Mouse (Mus musculus) activated CD4-positive, CD25-positive, alpha-beta regulatory T cell, adult 4 months (primary cell): ENCODE measurements around the gene Inafm1. TPM values are rescaled to one million over a fixed set of nuclear protein-coding genes. Genes with fewer than 3 reads are reported as not detected.
"Not testable (repeated sequence)": the region's sequence is repeated elsewhere in the genome, so short reads cannot be mapped to it uniquely, and the experiment has no call there.

Experiments used
- ATAC-seq: one replicate; pipeline ENCODE4 v1.8.0; 2017
- polyA plus RNA-seq, 2 experiments: library from polyadenylated mRNA; unstranded; fragments of 100-300 nt; shearing (Covaris generic); gene quantifications; one replicate each; pipeline ENCODE4 v1.2.1; 2017

Inafm1 gene
- polyA plus RNA-seq, 2 experiments from 2014 or later: 1.8 to 2.8 TPM

DNA sequence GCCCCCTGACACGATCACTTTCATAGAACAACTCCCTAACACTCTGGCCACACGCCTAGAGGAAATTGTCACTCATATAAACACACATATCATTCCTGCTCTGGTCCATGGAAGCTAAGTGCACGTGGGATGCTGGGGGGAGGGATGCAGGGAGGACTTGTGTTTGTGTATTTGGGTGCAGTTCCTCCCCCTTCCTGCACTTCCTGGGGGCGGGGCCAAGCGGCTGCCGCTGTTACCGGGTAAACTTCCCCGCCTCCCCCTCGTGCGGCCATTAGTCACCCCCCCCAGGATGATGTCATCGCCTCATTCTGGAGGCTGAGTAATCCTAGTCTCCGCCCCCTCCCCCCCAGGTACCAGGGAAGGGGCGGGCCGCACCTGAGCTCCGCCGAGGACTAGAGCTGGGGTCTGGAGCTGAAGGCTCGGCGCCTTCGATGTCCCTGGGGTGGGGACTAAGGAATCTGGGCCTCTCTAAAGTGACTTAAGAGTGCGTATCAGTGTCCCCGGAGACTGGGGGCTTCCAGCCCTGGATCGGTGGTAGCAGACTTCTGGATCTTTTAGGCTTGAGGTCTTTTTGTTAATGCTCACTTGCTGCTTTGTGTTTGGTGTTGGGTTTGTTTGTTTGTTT is 23.5 kb upstream of the Inafm1 start:
- ATAC-seq: peak; percentile 52

DNA sequence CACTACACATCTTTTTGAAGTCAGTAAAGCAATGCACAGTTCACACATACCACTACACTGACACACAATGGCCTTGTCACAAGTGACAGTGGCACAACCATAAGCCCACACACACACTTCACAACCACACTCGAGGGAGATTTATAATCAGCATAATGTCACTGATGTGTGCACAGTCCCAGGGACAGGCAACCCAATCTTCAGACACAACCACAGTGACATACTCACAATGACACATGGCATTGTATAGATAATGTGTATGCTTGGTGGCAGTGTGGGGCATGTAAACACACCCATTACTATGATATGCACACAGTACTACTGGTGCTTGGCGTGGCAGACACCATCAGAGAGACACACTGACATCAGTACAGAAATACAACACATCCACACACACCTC is 22.7 kb upstream of the Inafm1 start:
- ATAC-seq: no peak

DNA sequence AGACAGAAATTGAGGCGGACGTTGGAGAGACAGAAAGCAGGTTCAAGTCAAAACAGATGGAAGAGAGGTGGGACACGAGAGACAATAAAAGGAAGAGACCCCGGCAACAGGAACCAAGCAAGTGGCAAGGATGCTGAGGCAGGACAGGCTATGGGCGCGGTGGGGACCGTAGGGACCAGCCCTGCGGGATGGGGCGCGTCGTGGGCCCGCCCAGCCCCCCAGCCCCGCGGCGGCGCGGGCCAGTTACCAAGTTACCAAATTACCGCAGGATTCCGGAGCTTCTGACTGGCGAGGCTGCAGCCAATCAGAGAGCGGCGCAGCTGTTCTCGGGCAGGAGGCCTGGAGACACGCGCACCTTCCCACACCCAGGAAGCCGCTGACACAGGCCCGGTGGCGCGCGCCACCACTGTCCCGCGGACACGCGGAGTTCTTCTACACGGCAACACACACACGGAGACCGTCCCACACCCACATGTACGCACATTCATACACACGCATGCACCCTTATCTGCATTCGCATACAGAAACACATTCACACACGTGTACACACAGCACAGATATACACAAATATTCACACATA is 22.0 kb upstream of the Inafm1 start:
- peak; percentile 69 for ATAC-seq

DNA sequence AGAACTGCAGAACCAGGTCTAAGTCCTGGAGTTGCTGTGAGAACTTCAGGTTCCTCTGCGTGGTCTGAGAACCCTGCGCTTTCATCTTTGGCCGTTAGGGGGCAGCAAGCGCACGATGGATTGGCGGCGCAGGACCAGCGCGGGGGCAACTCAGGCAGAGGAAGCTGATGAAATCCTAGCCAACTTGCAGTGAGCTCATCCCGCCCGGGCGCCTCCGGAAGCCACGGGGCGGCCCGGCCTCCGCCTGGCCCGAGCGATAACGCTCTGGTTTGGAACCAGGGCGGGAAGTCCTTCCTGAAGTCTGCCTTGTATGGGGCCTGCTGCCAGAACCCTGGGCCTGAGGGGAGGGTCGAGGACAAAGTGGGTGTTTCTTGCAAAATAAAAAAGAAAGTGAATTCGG is 21.4 kb upstream of the Inafm1 start:
- peak; percentile 52 for ATAC-seq

DNA sequence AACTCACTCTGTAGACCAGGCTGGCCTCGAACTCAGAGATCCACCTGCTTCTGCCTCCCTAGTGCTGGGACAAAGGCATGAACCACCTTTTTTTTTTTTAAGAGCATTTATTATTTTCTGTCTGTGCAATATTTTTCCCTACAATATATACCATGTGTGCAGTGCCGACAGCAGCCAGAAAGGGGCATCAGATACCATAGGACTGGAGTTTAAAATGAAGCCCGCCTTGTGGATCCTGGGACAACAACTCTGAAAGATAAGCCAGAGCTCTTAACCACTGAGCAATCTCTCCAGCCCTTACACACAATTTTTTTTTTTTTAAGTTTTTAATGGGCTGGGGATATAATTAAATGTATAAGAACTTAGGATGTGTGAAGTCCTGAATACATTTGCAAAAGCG is 20.9 kb upstream of the Inafm1 start:
- ATAC-seq: no peak

DNA sequence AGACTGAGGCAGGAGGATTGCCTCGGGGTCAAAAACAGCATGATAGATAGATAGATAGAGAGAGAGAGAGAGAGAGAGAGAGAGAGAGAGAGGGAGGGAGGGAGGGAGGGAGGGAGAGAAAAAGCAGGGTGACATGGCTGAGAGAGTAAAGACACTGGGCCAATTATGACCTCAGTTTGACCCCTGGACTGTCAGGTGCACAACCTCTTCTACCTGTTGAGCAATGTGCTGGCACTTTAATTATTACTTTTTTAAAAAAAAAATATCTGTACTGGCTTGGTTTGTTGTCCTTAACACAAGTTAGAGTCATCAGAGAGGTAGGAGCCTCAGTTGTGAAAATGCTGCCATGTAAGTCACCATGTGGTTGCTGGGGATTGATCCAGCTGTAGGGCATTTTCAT is 14.4 kb upstream of the Inafm1 start:
- no peak for ATAC-seq

DNA sequence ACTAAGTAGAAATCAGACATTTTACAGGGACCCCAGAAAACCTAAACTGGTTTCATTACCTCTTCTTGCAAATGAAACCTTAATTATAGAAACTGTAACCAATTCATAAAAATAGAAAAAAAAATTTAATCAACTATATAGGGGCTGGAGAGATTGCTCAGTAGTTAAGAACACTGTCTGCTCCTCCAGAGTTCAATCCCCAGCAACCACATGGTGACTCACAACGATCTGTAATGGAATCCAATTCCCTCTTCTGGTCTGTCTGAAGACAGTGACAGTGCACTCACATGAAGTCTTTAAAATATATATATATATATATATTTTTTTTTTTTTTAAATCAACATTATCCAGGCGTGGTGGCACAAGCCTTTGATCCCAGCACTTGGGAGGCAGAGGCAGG is 13.6 kb upstream of the Inafm1 start:
- ATAC-seq: no peak

DNA sequence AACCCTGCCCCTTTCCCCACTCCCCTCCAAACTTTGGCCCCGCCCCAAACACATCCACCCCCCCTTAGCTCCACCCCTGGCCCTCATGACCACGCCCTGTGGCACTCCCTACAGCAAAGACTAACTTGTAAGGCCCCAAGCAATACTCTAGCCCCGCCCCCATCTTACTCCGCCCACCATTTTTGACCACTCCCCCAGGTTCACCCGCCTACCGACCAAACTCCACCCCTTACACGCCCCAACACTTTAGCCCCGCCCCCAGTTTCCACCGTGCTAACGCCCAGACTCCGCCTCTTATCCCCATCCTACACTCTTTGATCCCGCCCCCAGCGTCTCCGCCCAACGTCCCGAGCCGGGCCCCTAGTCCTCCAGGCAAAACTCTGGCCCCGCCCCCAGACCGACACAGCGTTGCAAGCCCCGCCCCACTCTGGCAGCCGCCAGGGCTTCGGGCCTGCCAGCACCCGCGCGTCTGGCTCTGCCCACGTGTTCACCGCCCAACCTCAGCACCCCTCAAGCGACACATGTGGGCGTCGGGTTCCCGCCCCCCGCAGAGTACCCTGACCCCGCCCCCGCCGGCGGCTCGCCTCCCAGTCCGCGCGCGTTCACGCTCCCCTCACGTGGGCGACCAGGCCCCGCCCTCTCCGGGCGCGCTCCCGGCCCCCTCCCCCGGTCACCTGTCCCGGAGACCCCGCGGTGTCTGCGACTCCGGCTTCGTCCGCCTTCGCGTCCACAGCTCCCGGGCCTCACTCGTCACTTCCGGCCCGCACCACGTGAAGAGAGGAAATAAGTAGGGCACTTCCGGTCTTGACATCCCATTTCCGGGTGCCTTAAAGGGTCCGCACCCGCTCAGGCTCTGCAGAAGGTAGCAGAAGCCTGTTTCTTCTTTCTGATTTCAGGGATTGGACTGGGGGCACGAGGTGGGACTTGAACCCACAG is 12.9 kb upstream of the Inafm1 start, which contains the start of gene Ccdc9:
TSS of gene Ccdc9 (minus strand) at position 770 of the 936 bp plus-strand sequence.
- ATAC-seq: peak; percentile 77

DNA sequence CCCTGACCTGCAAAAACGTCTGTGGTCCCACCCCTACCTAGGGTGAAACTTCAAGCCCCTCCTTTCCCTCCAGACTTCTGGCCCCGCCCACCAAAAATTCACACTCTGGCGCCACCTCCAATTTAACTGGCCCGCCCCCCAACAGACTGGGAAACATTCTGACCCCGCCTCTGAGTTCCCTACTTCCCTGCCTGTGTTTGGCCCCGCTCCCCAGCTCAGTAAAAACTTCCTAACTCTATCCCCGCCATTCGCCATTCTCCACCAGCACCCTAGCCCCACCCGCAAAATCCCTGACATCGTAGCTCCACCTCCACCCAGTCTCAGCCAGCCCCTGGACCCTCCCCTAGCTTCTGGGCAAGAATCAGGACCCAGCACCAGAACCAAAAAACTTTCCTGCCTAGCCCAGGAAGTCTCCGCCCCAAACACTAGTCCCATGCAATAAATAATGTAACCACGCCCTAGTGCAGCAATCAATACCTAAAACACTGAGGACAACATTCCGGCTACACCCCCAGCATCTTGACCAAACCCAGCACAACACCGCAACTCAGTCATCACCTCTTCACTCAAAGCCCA is 12.1 kb upstream of the Inafm1 start:
- peak; percentile 32 for ATAC-seq

DNA sequence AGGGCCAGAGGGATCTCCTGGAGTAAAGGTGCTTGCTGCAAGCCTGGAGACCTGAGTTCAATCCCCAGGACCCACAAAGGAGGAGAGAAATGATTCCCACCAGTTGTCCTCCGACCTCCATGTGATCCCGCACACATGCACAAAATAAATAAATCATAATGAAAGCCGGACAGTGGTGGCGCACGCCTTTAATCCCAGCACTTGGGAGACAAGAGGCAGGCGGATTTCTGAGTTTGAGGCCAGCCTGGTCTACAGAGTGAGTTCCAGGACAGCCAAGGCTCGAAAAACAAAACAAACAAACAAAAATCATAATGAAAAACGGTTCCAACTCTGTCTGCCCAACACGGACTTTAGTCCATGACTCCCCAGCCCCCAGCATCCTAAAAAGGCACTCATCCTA is 11.5 kb upstream of the Inafm1 start:
- no peak for ATAC-seq

DNA sequence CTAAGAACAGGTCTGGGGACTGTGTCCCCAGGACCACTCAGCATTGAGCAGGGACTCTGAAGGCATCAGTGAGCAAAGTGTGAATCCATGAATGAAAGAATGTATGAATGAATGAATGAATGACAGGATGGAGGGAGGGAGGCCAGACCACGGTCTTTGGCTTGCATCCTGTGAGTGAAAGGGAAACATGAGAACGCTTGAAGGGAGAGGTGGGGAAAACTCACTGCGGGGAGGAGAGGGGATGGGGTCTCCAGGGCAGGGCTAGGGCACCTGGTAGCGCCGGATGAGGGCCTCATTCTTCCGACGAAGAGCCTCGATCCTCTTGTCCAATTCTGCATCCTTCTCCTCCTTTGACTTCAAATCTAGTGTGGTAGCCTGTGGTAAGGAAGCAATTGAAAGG is 10.6 kb upstream of the Inafm1 start:
- ATAC-seq: no peak

DNA sequence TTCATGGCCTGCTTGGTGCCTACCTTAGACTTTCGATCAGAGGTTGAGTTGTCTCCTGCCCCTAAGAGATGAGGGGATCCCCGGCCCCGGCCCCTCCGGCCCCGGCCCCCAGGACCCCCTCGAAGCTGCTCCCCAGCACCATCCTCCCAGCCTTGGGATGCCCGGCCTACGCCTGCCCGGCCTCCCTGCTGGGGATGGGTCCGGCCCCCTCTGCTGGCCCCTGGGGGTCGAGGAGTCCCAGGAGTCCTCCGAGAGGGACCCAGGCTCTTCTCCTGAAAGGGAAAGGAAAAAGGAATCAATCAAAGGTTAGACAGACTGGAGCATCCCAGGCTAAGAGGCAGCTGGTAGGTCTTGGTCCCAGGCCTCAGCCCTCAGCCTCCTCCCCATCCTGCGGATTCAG is 8.9 kb upstream of the Inafm1 start:
- no peak for ATAC-seq

DNA sequence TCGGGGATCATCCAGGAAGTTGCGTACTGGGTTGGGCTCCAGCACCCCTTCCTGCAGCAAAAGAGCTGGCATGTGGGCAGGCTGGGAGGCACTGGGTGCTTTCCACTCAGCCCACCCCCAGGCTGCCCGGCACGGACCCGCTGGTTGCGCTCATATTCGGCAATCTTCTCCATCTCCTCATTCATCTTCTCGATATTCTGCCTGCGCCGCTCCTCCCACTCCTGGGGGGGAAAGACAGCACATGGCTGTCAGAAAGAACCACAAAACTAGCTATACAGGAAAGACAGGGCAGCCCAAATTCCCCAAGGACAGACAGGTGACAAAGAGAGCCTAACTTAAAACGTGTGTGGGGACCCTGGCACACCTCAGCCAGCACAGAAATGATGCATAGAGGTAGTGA is 7.3 kb upstream of the Inafm1 start:
- ATAC-seq: no peak

DNA sequence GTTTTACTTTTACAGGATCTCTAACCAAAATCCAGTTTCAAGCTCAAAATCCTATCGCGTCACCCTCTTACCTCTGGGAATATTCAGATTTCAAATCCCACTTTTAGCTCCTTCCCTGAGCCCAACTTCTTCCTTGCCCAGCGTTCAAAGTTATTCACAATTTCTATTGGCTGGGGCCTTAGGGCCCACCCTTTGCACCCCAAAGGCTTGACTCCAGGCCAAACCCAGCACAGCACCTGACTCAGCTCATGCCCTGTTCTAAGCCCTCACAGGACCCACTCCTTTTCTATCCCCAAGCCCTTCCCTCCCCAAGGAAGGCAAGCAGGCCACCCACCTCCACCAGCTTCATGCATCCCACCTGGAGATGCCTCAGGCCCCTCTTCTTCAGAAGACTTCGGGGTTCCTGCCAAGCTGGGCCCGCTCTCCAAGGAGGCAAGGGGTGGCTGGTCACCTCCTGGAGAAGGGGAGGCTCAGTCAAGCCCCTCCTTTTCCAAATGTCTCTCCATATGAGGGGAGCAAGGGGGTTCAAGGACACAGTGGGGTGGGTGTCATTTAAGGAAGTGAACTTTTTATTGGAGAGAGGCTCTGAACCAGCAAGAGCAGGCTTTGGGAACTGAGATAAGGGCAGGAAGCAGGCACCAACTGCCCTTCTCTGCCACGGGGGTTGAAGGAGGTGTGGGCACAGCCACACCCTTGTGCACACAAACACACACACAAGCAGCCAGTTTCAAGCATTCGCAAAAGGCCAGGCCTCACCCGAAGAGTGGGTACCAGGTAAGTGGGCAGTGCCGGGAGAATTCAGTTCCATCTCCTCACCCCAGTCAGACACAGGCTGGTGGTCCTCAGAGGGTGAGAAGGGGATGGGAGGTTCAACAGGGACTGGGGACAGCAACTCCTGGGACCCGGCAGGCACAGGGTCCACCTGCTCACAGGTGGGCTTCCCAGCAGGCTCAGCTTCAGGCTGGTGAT is 1.8 kb upstream of the Inafm1 start:
- ATAC-seq: no peak

DNA sequence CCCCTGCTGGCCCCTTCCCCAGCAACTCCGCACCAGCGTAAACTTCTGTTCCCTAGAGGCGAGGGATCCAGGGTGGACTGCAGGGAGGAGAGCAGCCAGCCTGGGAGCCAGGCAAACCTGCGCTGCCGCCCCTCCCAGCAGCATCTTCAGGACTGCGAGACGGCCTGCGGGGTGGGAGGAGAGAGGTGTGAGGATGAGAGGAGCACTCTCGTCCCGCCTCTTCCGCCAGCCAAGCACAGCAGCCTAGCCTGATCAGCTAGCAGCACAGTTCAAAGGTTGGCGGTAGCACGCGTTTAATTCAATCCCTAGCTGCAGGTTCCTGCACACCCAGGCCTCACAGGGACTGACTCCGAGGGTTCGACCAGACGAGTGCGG is 336 bp upstream of the Inafm1 start:
- peak; percentile 86 for ATAC-seq

DNA sequence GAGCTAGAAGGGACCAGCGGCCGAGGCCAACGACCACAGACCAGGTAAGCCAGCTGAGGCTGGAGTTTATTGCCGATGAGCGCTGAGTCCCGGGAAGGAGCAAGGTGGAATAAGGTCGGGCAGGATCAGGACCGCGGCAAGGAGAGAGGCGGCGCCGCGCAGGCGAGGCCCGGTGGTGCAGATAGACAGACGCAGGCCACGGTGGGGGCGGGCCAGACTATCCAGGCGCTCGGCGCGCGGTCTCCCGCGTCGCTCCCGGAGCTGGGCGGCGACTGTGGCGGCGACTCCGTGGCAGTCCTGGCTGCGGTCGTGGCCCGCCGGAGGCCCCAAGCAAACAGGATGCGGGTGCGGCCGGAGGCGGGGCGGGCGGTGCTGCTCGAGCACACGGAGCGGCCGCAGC is 736 bp downstream of the Inafm1 start:
- peak; percentile 55 for ATAC-seq

DNA sequence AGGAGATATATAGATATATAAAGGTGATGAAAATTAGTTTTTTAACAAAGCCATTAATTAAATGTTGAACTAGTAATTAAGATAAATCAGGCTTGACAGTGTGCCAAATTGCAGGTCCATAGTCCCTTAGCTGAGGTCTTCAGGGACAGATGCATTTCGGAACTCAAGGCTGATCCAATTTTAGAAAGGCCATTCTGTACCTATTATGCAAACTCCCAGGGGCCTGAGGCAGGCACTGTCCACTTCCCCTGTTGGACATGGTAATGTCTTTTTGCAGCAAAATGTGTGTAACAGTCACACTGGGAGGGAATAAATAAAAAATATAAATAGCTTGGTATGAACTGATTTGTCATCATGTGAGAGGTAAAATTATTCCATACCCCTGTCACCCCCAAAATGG is 2.3 kb downstream of the Inafm1 start:
- no peak for ATAC-seq

DNA sequence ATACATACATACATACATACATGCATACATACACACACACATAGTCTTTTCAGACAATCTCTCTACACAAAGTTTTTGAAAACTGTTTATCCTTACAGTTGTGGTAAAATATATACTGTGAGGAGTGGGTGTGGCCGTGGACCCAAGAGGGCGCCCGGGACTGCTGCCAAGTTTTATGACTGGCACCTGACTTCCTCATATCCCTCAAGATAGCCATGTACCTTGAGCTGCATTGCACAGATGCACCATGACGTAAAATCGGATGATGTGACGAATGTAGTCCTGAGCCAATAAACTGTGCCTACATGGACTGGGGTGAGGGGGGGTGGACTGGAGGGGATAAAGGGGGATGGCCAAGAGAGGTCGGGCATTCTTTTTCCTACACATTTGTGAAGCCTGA is 6.8 kb downstream of the Inafm1 start:
- not testable (repeated sequence) for ATAC-seq

DNA sequence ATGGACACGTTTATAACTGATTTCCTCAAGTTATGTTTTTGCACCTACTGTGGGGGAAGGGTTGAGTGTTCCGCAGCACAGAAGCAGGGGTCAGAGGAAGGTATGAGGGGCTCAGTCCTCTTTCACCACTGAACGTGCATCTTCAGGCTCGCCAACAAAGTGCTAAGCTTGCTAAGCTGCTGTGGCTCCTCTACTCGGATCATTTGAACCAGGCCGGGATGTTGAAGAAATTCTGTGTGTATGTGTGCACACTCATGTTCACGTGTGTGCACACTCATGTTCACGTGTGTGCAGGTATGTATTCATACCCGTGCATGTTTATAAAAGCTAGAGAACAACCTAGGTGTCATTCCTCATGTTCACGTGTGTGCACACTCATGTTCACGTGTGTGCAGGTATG is 7.6 kb downstream of the Inafm1 start:
- ATAC-seq: no peak

DNA sequence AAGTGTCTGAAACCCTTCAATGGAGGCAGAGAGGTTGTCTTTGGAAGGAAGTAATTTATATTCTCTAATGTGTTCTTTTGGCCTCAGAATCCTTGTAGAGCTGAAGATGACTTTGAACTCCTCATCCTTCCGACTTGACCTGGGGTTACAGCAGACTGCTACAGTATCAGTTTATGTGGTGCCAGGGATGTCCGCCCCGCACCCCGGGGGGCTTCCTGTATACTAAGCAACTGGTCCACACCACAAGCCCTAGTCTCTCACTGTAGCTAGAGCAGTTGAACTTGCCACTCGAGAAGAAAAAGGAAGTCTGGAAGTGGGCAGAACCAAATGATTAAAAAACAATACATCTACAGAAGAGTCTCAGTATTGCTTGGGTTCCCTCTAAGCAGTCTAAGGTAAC is 9.6 kb downstream of the Inafm1 start:
- no peak for ATAC-seq

DNA sequence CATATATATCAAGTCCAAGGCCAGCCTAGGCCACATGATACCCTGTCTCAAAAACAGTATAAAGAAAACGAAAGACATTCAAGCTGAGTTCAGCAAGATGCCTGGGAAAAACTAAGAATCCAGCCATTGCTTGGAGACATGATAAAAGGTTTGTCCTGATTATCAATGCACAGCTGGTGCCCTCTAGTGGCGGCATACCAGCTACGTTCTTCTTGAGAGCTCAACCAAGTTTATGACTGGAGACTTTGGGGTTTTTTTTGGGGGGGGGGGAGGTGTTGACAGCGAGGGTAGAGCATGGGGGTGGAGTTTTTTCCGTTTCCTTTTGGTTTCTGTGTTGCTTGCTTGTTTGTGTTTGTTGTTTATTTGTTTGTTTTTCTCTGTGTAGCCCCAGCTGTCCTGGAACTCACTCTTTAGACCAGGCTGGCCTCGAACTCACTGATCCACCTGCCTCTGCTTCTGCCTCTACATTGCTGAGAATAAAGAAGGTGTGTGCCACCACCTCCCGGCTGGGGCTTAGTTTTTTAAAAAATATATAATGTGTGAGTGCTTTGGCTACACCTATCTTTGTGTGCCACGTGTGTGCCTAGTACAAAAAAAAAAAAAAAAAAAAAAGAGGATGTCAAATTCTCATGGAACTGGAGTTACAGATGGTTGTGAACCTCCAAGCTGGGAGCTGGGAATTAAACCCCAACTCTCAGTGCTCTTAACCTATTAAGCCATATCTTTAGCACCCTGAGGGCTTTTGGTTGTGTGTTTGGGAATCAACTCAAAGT is 10.2 kb downstream of the Inafm1 start:
- peak; percentile 68 for ATAC-seq
